Comparison of ENCODE assay signal across 21 mouse cellular contexts in genomic region chr2:133338150-133338549, GRCm38 (mm10).
DNase-seq lines count a peak whose midpoint lies in the region; ATAC-seq and TF ChIP-seq lines count a peak whose summit lies in the region.
"Had no signal": no experiment of that assay in that cellular context is flagged by ENCODE, and none has a peak within 500 bp of the region (broad histone marks: within the 10 kb centered on the region; RNA-seq: fewer than 3 reads in every experiment).

No protein-coding gene starts in this region.

- no peaks in the 10 kb centered on the region for H3K27me3 ChIP-seq in liver, adult 2 months (ENCODE audit: control insufficient read depth, insufficient read depth, low read length)
- H3K27me3 ChIP-seq in liver, embryonic 12.5 days (replicated peaks), result no peaks in the 10 kb centered on the region
- no peaks in the 10 kb centered on the region for H3K27me3 ChIP-seq in liver, postnatal 0 days (ENCODE audit: insufficient read depth, low read length)
- peaks cover 11% of the 10 kb centered on the region; the same call in 1 of the 2 replicates for H3K27me3 ChIP-seq in hindbrain, embryonic 13.5 days
- H3K27me3 ChIP-seq: embryonic facial prominence, embryonic 13.5 days; embryonic facial prominence, embryonic 15.5 days had no signal

- WGBS in liver, adult 2 months, result 27% methylated on average over 3 of the region's 3 CpGs
- WGBS in liver, embryonic 12.5 days (ENCODE audit: insufficient replicate concordance), result 63% methylated on average over 3 of the region's 3 CpGs
- 57% methylated on average over 3 of the region's 3 CpGs for WGBS in liver, postnatal 0 days (ENCODE audit: insufficient replicate concordance)
- WGBS in hindbrain, embryonic 13.5 days, result 92% methylated on average over 3 of the region's 3 CpGs

- TF ChIP-seq POLR2A in liver, adult 2 months (IDR thresholded peaks at IDR 0.05; ENCODE audit: extremely low read depth, insufficient read depth, low read length), result no peak

- no peaks in the 10 kb centered on the region for H3K79me2 ChIP-seq in liver, adult 2 months (ENCODE audit: control insufficient read depth, insufficient read depth, low read length)

- no peak for ATAC-seq in liver, embryonic 12.5 days
- ATAC-seq in liver, postnatal 0 days, result peak; percentile 93
- ATAC-seq in hindbrain, embryonic 13.5 days (ENCODE audit: low FRiP score), result no peak
- ATAC-seq: forebrain, embryonic 14.5 days; forebrain, embryonic 16.5 days had no signal

- no peak overlapping the region for H3K9ac ChIP-seq in liver, adult 2 months (ENCODE audit: low read depth, low read length)
- H3K9ac ChIP-seq in liver, embryonic 12.5 days, result no peak overlapping the region
- H3K9ac ChIP-seq in liver, postnatal 0 days (replicated peaks), result no peak overlapping the region
- H3K9ac ChIP-seq in hindbrain, embryonic 13.5 days, result no peak overlapping the region
- H3K9ac ChIP-seq: embryonic facial prominence, embryonic 13.5 days; embryonic facial prominence, embryonic 15.5 days; forebrain, embryonic 12.5 days had no signal

- TF ChIP-seq EP300 in liver, postnatal 0 days (IDR thresholded peaks at IDR 0.05; ENCODE audit: low read depth), result no peak

- DNase-seq in liver, adult 2 months (ENCODE audit: extremely low read depth, low read depth, low spot score), result peak; percentile 50
- no peak for DNase-seq in liver, postnatal 0 days
- no peak for DNase-seq in liver
- DNase-seq: adrenal gland, adult 2 months; adrenal gland, postnatal 10 days; adrenal gland, postnatal 25 days; cerebellum, adult 11 months; cerebellum, adult 18-20 months; cerebellum, adult 8-10 months; cerebellum, adult 9-11 months; cerebellum, postnatal 36 days; embryo, embryonic 11 days had no signal

- H3K9me3 ChIP-seq in liver, embryonic 12.5 days (replicated peaks), result no peaks in the 10 kb centered on the region
- no peaks in the 10 kb centered on the region for H3K9me3 ChIP-seq in liver, postnatal 0 days (ENCODE audit: low read length)
- H3K9me3 ChIP-seq in hindbrain, embryonic 13.5 days, result no peaks in the 10 kb centered on the region
- H3K9me3 ChIP-seq: embryonic facial prominence, embryonic 13.5 days; embryonic facial prominence, embryonic 15.5 days; forebrain, embryonic 10.5 days; forebrain, embryonic 12.5 days had no signal

- no peak overlapping the region for H3K4me3 ChIP-seq in liver, adult 2 months (ENCODE audit: insufficient read depth, low read depth, low read length)
- H3K4me3 ChIP-seq in liver, embryonic 12.5 days, result no peak overlapping the region
- H3K4me3 ChIP-seq in liver, postnatal 0 days (ENCODE audit: low read depth, low read length), result no peak overlapping the region
- H3K4me3 ChIP-seq in hindbrain, embryonic 13.5 days, result no peak overlapping the region
- H3K4me3 ChIP-seq: embryonic facial prominence, embryonic 13.5 days; embryonic facial prominence, embryonic 15.5 days; erythroblast, embryonic 14.5 days; forebrain, embryonic 10.5 days; forebrain, embryonic 12.5 days had no signal

- H3K27ac ChIP-seq in liver, adult 2 months (replicated peaks; ENCODE audit: insufficient read depth, low read depth, low read length), result no peak overlapping the region
- no peak overlapping the region for H3K27ac ChIP-seq in liver, embryonic 12.5 days
- H3K27ac ChIP-seq in liver, postnatal 0 days (ENCODE audit: low read depth), result no peak overlapping the region
- H3K27ac ChIP-seq in hindbrain, embryonic 13.5 days, result no peak overlapping the region
- H3K27ac ChIP-seq: embryonic facial prominence, embryonic 13.5 days; embryonic facial prominence, embryonic 15.5 days; forebrain, embryonic 10.5 days; forebrain, embryonic 12.5 days had no signal

- H3K36me3 ChIP-seq in liver, adult 2 months (ENCODE audit: control insufficient read depth, insufficient read depth, low read length), result no peaks in the 10 kb centered on the region
- H3K36me3 ChIP-seq in liver, embryonic 12.5 days, result no peaks in the 10 kb centered on the region
- H3K36me3 ChIP-seq in liver, postnatal 0 days (replicated peaks; ENCODE audit: insufficient read depth, low read length), result no peaks in the 10 kb centered on the region
- H3K36me3 ChIP-seq in hindbrain, embryonic 13.5 days, result no peaks in the 10 kb centered on the region
- H3K36me3 ChIP-seq: embryonic facial prominence, embryonic 13.5 days; embryonic facial prominence, embryonic 15.5 days; forebrain, embryonic 10.5 days; forebrain, embryonic 12.5 days had no signal

- H3K4me1 ChIP-seq in liver, adult 2 months (ENCODE audit: control insufficient read depth, insufficient read depth, low read length), result no peaks in the 10 kb centered on the region
- no peaks in the 10 kb centered on the region for H3K4me1 ChIP-seq in liver, embryonic 12.5 days
- H3K4me1 ChIP-seq in liver, postnatal 0 days (ENCODE audit: insufficient read depth), result no peaks in the 10 kb centered on the region
- no peaks in the 10 kb centered on the region for H3K4me1 ChIP-seq in hindbrain, embryonic 13.5 days (replicated peaks)
- H3K4me1 ChIP-seq: embryonic facial prominence, embryonic 15.5 days; forebrain, embryonic 10.5 days; forebrain, embryonic 12.5 days had no signal

- TF ChIP-seq CTCF in liver, adult 2 months (IDR thresholded peaks at IDR 0.05; ENCODE audit: low read depth, low read length), result no peak
- no peak for TF ChIP-seq CTCF in liver, postnatal 0 days (IDR thresholded peaks at IDR 0.05; ENCODE audit: low read depth)

- no peak overlapping the region for H3K4me2 ChIP-seq in liver, embryonic 12.5 days
- no peak overlapping the region for H3K4me2 ChIP-seq in liver, postnatal 0 days (ENCODE audit: low read depth, low read length)
- no peak overlapping the region for H3K4me2 ChIP-seq in hindbrain, embryonic 13.5 days
- H3K4me2 ChIP-seq: embryonic facial prominence, embryonic 13.5 days; embryonic facial prominence, embryonic 15.5 days; forebrain, embryonic 12.5 days had no signal
